Mouse (Mus musculus) E14TG2a.4 (cell line): ENCODE results near the gene Fat3.

ENCODE experiments used
- CTCF ChIP-seq: conservative IDR thresholded peaks from 2 replicates; pipeline ENCODE4 v1.5.1; 2014; ENCODE audit warnings: low read length
- NANOG ChIP-seq: IDR thresholded peaks from 2 replicates; pipeline ENCODE4 v1.6.1; 2014; ENCODE audit warnings: borderline replicate concordance, low read length, mixed read lengths
- POU5F1 ChIP-seq: IDR thresholded peaks from 2 replicates; pipeline ENCODE4 v1.6.1; 2014; ENCODE audit warnings: low read length, borderline replicate concordance

DNA sequence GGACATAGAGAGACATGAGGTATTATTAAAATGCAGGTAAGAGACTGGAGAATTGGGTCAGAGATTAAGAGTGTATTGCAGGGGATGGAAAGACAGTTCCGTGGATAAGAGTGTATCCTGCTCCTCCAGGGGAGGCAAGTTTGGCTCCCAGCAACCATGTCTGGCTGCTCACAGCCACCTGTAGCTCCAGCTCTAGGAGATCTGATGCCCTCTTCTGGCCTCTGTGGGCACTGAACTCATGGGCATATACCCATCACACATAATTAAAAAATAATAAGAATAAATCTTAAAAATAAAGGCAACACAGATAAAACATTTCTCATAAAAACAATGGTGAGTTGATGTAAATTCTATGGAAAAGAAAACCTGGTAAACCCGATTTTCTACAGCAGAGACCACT, 525.1 kb downstream of the Fat3 start:
- TF ChIP-seq CTCF (no peak), POU5F1 (no peak), NANOG (no peak)
